Mouse (Mus musculus) ES-E14 (cell line): Measurements from ENCODE around the gene Hs6st3. TPM values are rescaled to one million over a fixed set of nuclear protein-coding genes. Genes with fewer than 3 reads are reported as not detected.

ENCODE experiments used
- DNase-seq: peaks from one replicate; pipeline ENCODE4 v3.0.0-alpha.2; 2013; ENCODE audit warnings: low read depth, low spot score
- H3K27ac ChIP-seq: 2 replicates; pipeline ENCODE4 v1.5.1; 2012; ENCODE audit warnings: low read depth, mild to moderate bottlenecking, low read length, moderate library complexity, mixed read lengths; ENCODE audit not compliant: poor library complexity, insufficient read depth, severe bottlenecking
- H3K36me3 ChIP-seq: 2 replicates; pipeline ENCODE4 v1.6.1; 2012; ENCODE audit warnings: mild to moderate bottlenecking, low read length, moderate library complexity, mixed read lengths; ENCODE audit not compliant: control insufficient read depth, poor library complexity, insufficient read depth, severe bottlenecking
- H3K4me1 ChIP-seq, 2 experiments: fragments of 150-350 bp in 1 of 2; sonication (generic) in 1 of 2; 2 replicates each; pipeline ENCODE4 v1.6.1; 2012; ENCODE audit warnings: low read length in 2 of 2, mild to moderate bottlenecking in 1 of 2, mixed read lengths in 1 of 2; ENCODE audit not compliant: control insufficient read depth in 2 of 2, insufficient read depth in 2 of 2, poor library complexity in 1 of 2
- H3K4me3 ChIP-seq, 2 experiments: fragments of 150-350 bp in 1 of 2; sonication (generic) in 1 of 2; 2 replicates each; pipeline ENCODE4 v1.5.1; 2012; ENCODE audit warnings: low read length in 2 of 2, low read depth in 1 of 2, mild to moderate bottlenecking in 1 of 2, mixed read lengths in 1 of 2; ENCODE audit not compliant: insufficient read depth in 1 of 2, poor library complexity in 1 of 2, severe bottlenecking in 1 of 2
- H3K9ac ChIP-seq: 2 replicates; pipeline ENCODE4 v1.6.1; 2012; ENCODE audit warnings: low read depth, mild to moderate bottlenecking, low read length, mixed read lengths; ENCODE audit not compliant: poor library complexity, insufficient read depth, severe bottlenecking
- H3K9me3 ChIP-seq: fragments of 150-350 bp; sonication (generic); 2 replicates; pipeline ENCODE4 v1.6.1; 2012; ENCODE audit warnings: low read depth, mild to moderate bottlenecking, low read length; ENCODE audit not compliant: control insufficient read depth, insufficient read depth
- CHD2 ChIP-seq: IDR thresholded peaks from 2 replicates; pipeline ENCODE4 v1.6.1; 2014; ENCODE audit warnings: mild to moderate bottlenecking, low read depth, low read length, inconsistent platforms
- HCFC1 ChIP-seq: IDR thresholded peaks from 2 replicates; pipeline ENCODE4 v1.6.1; 2012; ENCODE audit warnings: low read length, inconsistent platforms, borderline replicate concordance; ENCODE audit not compliant: insufficient read depth
- MAFK ChIP-seq: IDR thresholded peaks from 2 replicates; pipeline ENCODE4 v1.6.1; 2014; ENCODE audit warnings: mild to moderate bottlenecking, low read depth, low read length, inconsistent platforms; ENCODE audit not compliant: insufficient read depth
- ZC3H11A ChIP-seq: IDR thresholded peaks from 2 replicates; pipeline ENCODE4 v1.6.1; 2012; ENCODE audit warnings: low read depth, mild to moderate bottlenecking, inconsistent platforms, low read length, borderline replicate concordance
- ZNF384 ChIP-seq: IDR thresholded peaks from 2 replicates; pipeline ENCODE4 v1.6.1; 2012; ENCODE audit warnings: low read depth, low read length, inconsistent platforms
- in situ Hi-C, 2 experiments: fragments of 600-800 bp; cut with MboI; formaldehyde crosslinking; loops; one replicate each; pipeline ENCODE4 v1.15.1; 2025; ENCODE audit warnings: low sequenced_read_pairs in 2 of 2, inconsistent platforms in 1 of 2; ENCODE audit not compliant: unreplicated experiment in 2 of 2
- total RNA-seq: library from RNA; depleted of rRNA; stranded (reverse); fragments of 300-350 nt; gene quantifications from 2 replicates; pipeline ENCODE4 v1.2.3, GENCODE M21; 2012

Gene Hs6st3
- total RNA-seq, 1 experiment = 0.62 TPM

DNA sequence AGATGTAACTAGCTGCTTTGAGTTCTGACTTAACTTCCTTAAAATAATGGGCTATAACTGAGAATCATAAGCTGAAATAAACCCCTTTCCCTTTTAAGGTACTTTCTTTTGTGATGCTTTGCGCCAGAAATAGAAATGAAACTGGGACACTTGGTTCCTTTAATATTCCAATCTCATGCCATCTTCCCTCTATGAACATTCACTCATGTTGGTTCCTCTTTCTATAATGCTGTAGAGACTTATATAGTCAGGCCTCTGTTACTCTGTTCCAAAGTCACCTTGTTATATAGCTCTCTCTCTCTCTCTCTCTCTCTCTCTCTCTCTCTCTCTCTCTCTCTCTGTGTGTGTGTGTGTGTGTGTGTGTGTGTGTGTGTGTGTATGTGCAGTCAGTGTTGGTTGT lies 504.7 kb downstream of the Hs6st3 start:
- no peak for DNase-seq
- H3K9me3 ChIP-seq = no peaks in the 10 kb centered on the region
- TF ChIP-seq ZC3H11A = no peak
- TF ChIP-seq CHD2 = no peak
- no peak for TF ChIP-seq MAFK
- no peak for TF ChIP-seq ZNF384
- no peak for TF ChIP-seq HCFC1
- H3K27ac ChIP-seq = no peak overlapping the region
- in situ Hi-C loops = no loop called here
- H3K36me3 ChIP-seq = no peaks in the 10 kb centered on the region
- H3K4me1 ChIP-seq = no peaks in the 10 kb centered on the region
- H3K4me3 ChIP-seq = no peak overlapping the region
- no peak overlapping the region for H3K9ac ChIP-seq

DNA sequence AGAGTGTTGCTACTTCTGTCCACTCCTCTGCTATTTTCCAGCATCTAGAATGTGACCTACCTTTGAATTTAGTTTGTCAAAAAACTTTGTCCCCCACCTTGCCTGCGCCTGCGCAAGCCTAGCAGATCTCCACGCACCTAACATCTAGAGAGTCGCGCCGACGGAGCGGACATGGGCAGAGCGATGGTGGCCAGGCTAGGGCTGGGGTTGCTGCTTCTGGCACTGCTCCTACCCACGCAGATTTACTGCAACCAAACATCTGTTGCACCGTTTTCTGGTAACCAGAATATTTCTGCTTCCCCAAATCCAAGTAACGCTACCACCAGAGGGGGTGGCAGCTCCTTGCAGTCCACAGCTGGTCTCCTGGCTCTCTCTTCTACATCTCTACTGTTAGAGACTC lies 505.7 kb downstream of the Hs6st3 start:
- Histone ChIP-seq H3K9me3 (no peaks in the 10 kb centered on the region), H3K4me3 (no peak overlapping the region), H3K27ac (no peak overlapping the region), H3K9ac (no peak overlapping the region), H3K4me1 (no peaks in the 10 kb centered on the region), H3K36me3 (no peaks in the 10 kb centered on the region)
- TF ChIP-seq CHD2 (no peak), MAFK (no peak), ZC3H11A (no peak), HCFC1 (no peak), ZNF384 (no peak)
- in situ Hi-C loops = no loop called here
- DNase-seq = no peak

DNA sequence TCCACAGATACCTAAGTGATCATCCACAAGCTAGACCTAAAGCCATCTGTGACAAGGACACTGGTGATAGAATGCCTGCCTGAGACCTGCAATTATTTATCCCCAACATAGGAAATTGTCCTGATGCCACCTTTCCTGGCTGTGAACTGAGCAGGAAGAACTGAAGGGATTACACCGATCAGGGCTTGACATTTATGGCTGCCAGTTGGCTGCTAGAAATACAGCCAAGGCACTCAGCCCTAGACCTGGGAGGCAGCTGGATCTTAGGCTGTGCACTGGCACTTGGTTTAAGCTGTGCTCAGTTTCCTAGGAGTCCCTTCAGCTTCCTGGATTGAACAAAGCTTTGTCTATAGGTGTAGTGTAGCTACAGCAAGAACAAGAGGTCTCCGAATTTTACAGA lies 518.8 kb downstream of the Hs6st3 start:
- no peak for TF ChIP-seq ZC3H11A
- no peak for TF ChIP-seq MAFK
- no peak for TF ChIP-seq HCFC1
- TF ChIP-seq CHD2 = no peak
- TF ChIP-seq ZNF384 = no peak
- Histone ChIP-seq H3K9me3 (no peaks in the 10 kb centered on the region), H3K9ac (no peak overlapping the region), H3K4me1 (no peaks in the 10 kb centered on the region), H3K27ac (no peak overlapping the region), H3K4me3 (no peak overlapping the region), H3K36me3 (no peaks in the 10 kb centered on the region)
- no peak for DNase-seq
- in situ Hi-C loops = no loop called here

DNA sequence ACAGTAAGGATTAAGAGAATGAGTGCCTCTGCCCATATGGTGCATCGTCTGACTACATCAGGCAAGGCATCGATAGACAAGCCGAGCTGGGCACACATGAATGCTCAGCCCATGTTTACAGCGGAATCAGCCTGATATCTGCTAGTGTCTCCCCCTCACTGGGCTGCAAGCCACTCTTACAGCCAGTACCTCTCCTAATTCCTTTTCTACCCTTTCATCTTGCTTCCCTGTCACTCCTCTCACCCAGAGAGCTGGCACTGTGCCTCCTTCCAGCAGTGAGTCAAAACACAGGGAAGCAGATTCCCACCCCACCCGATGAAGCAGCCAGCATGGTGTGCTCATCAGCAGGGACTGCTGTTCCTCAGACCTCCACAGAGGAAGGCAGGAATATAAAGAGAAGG lies 527.6 kb downstream of the Hs6st3 start:
- in situ Hi-C loops = no loop called here
- H3K4me3 ChIP-seq = no peak overlapping the region
- DNase-seq = no peak
- no peaks in the 10 kb centered on the region for H3K4me1 ChIP-seq
- no peaks in the 10 kb centered on the region for H3K36me3 ChIP-seq
- TF ChIP-seq CHD2 (no peak), ZNF384 (no peak), HCFC1 (no peak), MAFK (no peak), ZC3H11A (no peak)
- no peak overlapping the region for H3K27ac ChIP-seq
- H3K9ac ChIP-seq = no peak overlapping the region
- H3K9me3 ChIP-seq = no peaks in the 10 kb centered on the region

DNA sequence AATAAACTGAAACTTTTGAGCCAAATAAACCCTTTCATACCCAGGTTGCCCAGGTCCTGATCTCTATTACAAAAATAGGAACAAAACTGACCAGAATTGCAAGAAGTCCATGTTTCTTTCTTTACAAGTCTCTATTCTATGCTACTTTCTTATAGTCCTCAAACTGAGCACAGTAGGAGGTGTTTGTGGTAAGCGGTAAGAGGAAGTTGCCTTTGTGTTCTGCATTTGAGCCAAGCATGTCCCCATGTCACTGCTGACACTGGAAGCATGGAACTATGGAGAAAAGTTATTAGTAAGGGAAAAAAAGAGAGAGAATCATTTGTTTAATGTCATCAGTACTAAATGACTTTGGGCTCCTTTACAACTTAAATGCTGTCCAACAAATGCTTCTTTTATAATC lies 529.3 kb downstream of the Hs6st3 start:
- H3K36me3 ChIP-seq = no peaks in the 10 kb centered on the region
- in situ Hi-C loops = no loop called here
- DNase-seq = no peak
- H3K9ac ChIP-seq = no peak overlapping the region
- no peak overlapping the region for H3K4me3 ChIP-seq
- no peaks in the 10 kb centered on the region for H3K4me1 ChIP-seq
- TF ChIP-seq ZNF384 = no peak
- H3K9me3 ChIP-seq = no peaks in the 10 kb centered on the region
- H3K27ac ChIP-seq = no peak overlapping the region
